Mouse (Mus musculus) G1E (cell line): Measurements from ENCODE around the gene Pkib. TPM values are rescaled to one million over a fixed set of nuclear protein-coding genes. Genes with fewer than 3 reads are reported as not detected.

Experiments
- ATAC-seq: 2 replicates; pipeline ENCODE4 v1.8.0; 2016; ENCODE audit warnings: mild to moderate bottlenecking; ENCODE audit not compliant: insufficient number of reproducible peaks, poor library complexity, low FRiP score, severe bottlenecking; ENCODE audit errors: extremely low read depth
- DNase-seq: peaks from one replicate; pipeline ENCODE4 v3.0.0; 2012; ENCODE audit warnings: low spot score
- H3K27me3 ChIP-seq: 2 replicates; pipeline ENCODE4 v1.6.1; 2012; ENCODE audit warnings: mild to moderate bottlenecking, low read length, inconsistent platforms; ENCODE audit not compliant: insufficient read depth
- H3K36me3 ChIP-seq: replicated peaks from 2 replicates; pipeline ENCODE3; 2012; ENCODE audit warnings: mild to moderate bottlenecking, inconsistent platforms
- H3K4me1 ChIP-seq: 2 replicates; pipeline ENCODE4 v1.6.1; 2012; ENCODE audit warnings: low read depth, low read length, inconsistent platforms, mixed read lengths; ENCODE audit not compliant: insufficient read depth
- H3K4me3 ChIP-seq: 2 replicates; pipeline ENCODE4 v1.5.1; 2012; ENCODE audit warnings: low read depth, mild to moderate bottlenecking, inconsistent platforms, low read length, moderate library complexity, mixed read lengths
- H3K9me3 ChIP-seq: replicated peaks from 2 replicates; pipeline ENCODE4 v1.6.1; 2012; ENCODE audit warnings: inconsistent platforms
- CTCF ChIP-seq: IDR thresholded peaks from 2 replicates; pipeline ENCODE4 v1.5.1; 2012; ENCODE audit warnings: low read depth, low read length, inconsistent platforms, mixed read lengths
- GATA1 ChIP-seq: IDR thresholded peaks from 2 replicates; pipeline ENCODE4 v1.6.1; 2012; ENCODE audit warnings: borderline replicate concordance, low read length, inconsistent platforms, mixed read lengths
- GATA2 ChIP-seq: IDR thresholded peaks from 2 replicates; pipeline ENCODE4 v1.6.1; 2012; ENCODE audit warnings: low read depth, low read length, inconsistent platforms, borderline replicate concordance
- POLR2AphosphoS5 ChIP-seq: IDR thresholded peaks from 2 replicates; pipeline ENCODE4 v1.6.1; 2012; ENCODE audit warnings: low read depth, low read length, inconsistent platforms; ENCODE audit not compliant: insufficient replicate concordance
- TAL1 ChIP-seq: conservative IDR thresholded peaks from 2 replicates; pipeline ENCODE4 v1.6.1; 2012; ENCODE audit warnings: low read depth, low read length, inconsistent platforms, mixed read lengths
- polyA plus RNA-seq: library from polyadenylated mRNA; stranded (reverse); fragments of >175 nt; gene quantifications from 2 replicates; pipeline ENCODE4 v1.2.3, GENCODE M21; 2012
- total RNA-seq, 2 experiments: library from RNA; stranded (forward) in 1 of 2; stranded (reverse) in 1 of 2; fragments of 200-1000 nt in 1 of 2; fragments of >200 nt in 1 of 2; fragmentation: Nextera tagmentation in 1 of 2; gene quantifications; 2 replicates each; pipeline ENCODE4 v1.2.3; 2014 to 2017

Gene Pkib
- total and polyA plus RNA-seq, 3 experiments = 0.16 TPM; not detected in 2

DNA sequence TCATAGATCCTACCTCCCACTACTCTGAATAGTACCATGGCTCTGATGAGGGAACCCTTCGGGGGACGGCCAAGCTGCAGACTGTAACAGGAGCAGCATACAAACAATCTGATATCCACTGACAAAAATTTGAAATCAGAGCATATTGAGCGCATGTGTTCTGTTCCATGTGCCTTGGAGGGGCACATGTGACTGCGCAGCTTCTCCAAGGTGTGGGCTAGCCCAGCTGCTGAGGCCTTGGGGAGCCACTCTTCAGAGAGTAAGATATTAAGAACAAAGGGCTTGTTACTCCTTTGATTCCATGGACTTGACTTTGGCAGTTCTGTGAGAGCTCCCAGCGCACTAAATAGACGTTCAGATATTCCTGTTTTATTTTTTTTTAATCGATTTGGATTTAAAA, 111.3 kb downstream of the Pkib start:
- ATAC-seq = no peak
- Histone ChIP-seq H3K36me3 (no peaks in the 10 kb centered on the region), H3K27me3 (no peaks in the 10 kb centered on the region), H3K4me1 (peaks cover 4% of the 10 kb centered on the region; the same call in 1 of the 2 replicates), H3K4me3 (no peak overlapping the region), H3K9me3 (no peaks in the 10 kb centered on the region)
- TF ChIP-seq TAL1 = no peak
- TF ChIP-seq GATA2 = no peak
- no peak for TF ChIP-seq POLR2AphosphoS5
- TF ChIP-seq CTCF = no peak
- TF ChIP-seq GATA1 = no peak
- DNase-seq = no peak

DNA sequence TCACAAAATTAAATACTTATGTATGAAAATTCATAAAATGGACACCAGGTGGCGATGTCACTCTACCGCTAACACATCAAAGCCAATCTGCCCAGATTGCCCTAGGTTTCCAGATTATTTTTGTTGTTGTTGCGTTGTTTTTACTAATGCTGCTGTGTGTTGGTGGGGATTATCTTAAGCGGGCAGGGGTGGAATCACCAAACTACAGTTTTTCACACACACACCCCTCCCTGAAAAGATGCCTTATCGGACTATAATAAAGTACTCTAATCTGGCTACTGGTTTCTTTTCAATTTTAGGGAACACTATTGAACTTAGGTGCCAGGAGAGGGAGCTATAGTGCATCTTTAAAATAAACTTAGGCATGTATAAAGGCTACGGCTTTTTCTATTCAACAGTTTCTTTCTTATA, 111.8 kb downstream of the Pkib start:
- TF ChIP-seq GATA2 (no peak), GATA1 (no peak), POLR2AphosphoS5 (no peak), TAL1 (no peak), CTCF (no peak)
- no peaks in the 10 kb centered on the region for H3K27me3 ChIP-seq
- no peaks in the 10 kb centered on the region for H3K36me3 ChIP-seq
- peaks cover 4% of the 10 kb centered on the region; the same call in 1 of the 2 replicates for H3K4me1 ChIP-seq
- no peak for ATAC-seq
- H3K9me3 ChIP-seq = no peaks in the 10 kb centered on the region
- H3K4me3 ChIP-seq = no peak overlapping the region; the same call in 1 of the 2 replicates
- DNase-seq = peak; percentile 3

DNA sequence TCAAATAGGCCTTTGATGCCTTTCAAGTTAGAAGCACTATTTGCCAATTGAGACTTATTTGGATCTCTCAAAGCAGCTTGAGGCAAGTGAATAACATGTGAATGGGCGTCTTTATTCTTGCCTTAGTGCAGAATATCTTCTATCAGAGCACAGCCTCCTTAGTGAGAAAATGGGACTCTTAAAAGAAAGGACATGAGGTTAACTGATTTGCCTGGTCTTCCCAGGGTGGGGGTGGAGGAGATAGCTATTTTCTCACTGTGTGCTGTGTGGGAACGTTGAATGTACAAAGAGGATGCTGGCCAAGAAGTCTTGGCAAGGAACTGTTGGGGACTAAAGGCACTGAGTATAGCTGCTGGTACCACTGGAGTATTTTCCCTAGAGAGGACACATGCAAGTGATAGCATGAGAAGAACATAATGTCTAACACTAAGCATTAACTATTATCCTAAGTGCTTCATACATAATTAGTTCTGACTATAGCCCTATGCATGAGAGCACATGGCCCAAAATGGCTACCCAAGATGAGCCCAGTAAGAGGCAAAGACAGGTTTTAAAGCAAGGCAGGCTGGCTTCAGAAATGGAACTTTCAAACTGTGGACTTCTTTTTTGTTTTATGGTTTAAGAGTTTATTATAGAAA, 112.5 kb downstream of the Pkib start:
- TF ChIP-seq TAL1 = no peak
- TF ChIP-seq POLR2AphosphoS5 = no peak
- no peak for TF ChIP-seq GATA2
- TF ChIP-seq GATA1 = no peak
- no peak for TF ChIP-seq CTCF
- Histone ChIP-seq H3K4me3 (no peak overlapping the region), H3K4me1 (peaks cover 4% of the 10 kb centered on the region; the same call in 1 of the 2 replicates), H3K27me3 (no peaks in the 10 kb centered on the region), H3K9me3 (no peaks in the 10 kb centered on the region), H3K36me3 (no peaks in the 10 kb centered on the region)
- DNase-seq = no peak
- no peak for ATAC-seq

DNA sequence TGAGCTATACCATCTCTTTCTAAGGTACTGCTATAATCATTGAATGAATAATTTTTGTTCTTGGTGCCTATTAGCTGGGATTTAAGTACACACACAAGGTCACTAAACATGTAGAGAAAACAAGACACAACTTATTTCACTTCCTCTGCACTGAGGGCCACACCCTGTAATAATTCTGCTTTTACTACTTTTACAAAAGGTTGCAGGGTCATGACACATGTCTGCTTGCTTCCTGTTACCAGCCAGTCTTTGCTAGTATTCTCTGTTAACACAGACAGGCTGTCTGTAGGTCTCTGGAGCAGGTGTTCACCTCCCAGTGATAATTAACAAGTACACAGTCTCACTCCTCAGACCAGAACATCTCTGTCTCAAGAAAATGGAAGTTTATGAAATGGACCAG, 113.7 kb downstream of the Pkib start:
- no peak overlapping the region for H3K4me3 ChIP-seq
- TF ChIP-seq TAL1 (no peak), GATA1 (no peak), CTCF (no peak), GATA2 (no peak), POLR2AphosphoS5 (no peak)
- no peaks in the 10 kb centered on the region for H3K9me3 ChIP-seq
- H3K36me3 ChIP-seq = no peaks in the 10 kb centered on the region
- H3K27me3 ChIP-seq = no peaks in the 10 kb centered on the region
- ATAC-seq = no peak
- H3K4me1 ChIP-seq = peaks cover 4% of the 10 kb centered on the region; the same call in 1 of the 2 replicates
- no peak for DNase-seq

DNA sequence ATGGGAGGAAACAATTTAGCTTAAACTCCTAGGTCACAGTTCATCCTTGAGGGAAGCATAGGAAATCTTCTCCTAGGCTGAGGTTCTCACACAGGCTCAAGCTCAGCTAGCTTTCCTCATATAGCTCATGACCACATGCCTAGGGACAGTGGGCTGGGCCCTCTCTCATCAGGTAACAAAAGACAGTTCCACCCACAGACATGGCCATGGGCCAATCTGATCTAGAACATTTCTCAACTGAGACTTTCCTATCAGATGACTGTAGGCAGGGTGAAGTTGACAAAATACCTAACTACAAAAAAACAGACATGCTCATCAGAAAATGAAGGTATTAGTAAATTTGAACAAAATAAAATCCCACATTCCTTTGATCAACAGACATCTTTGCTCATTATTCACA, 115.3 kb downstream of the Pkib start:
- TF ChIP-seq TAL1 = no peak
- TF ChIP-seq CTCF = no peak
- TF ChIP-seq POLR2AphosphoS5 = no peak
- no peak for TF ChIP-seq GATA1
- no peak for TF ChIP-seq GATA2
- Histone ChIP-seq H3K4me1 (peaks cover 4% of the 10 kb centered on the region; the same call in 1 of the 2 replicates), H3K36me3 (no peaks in the 10 kb centered on the region), H3K9me3 (no peaks in the 10 kb centered on the region), H3K27me3 (no peaks in the 10 kb centered on the region), H3K4me3 (no peak overlapping the region)
- no peak for DNase-seq
- no peak for ATAC-seq

DNA sequence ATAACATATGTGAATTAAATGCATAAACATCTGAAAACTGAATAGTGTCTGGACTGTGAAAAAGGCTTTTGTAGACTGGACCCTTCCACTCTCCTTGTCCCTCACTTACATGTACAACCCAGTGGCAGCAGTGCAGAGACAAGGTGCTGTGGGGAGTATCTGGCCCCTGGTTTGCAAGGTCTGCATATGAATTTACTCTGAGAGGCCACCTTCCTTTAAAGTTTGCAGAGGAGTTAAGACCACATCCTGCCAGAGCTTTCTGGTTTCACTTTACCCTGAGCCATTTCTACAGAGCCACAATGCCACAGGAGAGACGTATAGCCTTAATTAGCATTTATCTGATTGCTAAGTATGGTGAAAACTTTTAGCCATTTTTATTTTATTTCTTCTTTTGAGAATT, 121.6 kb downstream of the Pkib start:
- TF ChIP-seq GATA1 = no peak
- TF ChIP-seq CTCF = no peak
- TF ChIP-seq GATA2 = no peak
- TF ChIP-seq POLR2AphosphoS5 = no peak
- no peak for TF ChIP-seq TAL1

More for the DNA sequence above, 121.6 kb downstream of the Pkib start:
- H3K36me3 ChIP-seq = no peaks in the 10 kb centered on the region
- H3K4me3 ChIP-seq = no peak overlapping the region
- no peak for ATAC-seq
- no peaks in the 10 kb centered on the region for H3K4me1 ChIP-seq
- no peaks in the 10 kb centered on the region for H3K27me3 ChIP-seq
- no peaks in the 10 kb centered on the region for H3K9me3 ChIP-seq
- no peak for DNase-seq
